Mouse (Mus musculus) adrenal gland, adult 8-10 months (tissue): Measurements from ENCODE around the gene Spata31d1a. TPM values are rescaled to one million over a fixed set of nuclear protein-coding genes. Genes with fewer than 3 reads are reported as not detected.
"Not testable (repeated sequence)": the region's sequence is repeated elsewhere in the genome, so short reads cannot be mapped to it uniquely, and the experiment has no call there.

ENCODE experiments used
- DNase-seq: peaks from one replicate; pipeline ENCODE4 v3.0.0; 2022
- total RNA-seq, 4 experiments: library from RNA; stranded (reverse); gene quantifications; 2 replicates each; pipeline ENCODE4 v1.2.4; 2022

Spata31d1a gene
- total RNA-seq, 4 experiments from 2014 or later = not detected

- not testable (repeated sequence) for DNase-seq
Measured at GRCm38 (mm10) chr13:59700137-59700536, 10.0 kb downstream of the Spata31d1a start.

GRCm38 (mm10) chr13:59699131-59699530, 11.0 kb downstream of the Spata31d1a start:
- DNase-seq = no peak

DNA sequence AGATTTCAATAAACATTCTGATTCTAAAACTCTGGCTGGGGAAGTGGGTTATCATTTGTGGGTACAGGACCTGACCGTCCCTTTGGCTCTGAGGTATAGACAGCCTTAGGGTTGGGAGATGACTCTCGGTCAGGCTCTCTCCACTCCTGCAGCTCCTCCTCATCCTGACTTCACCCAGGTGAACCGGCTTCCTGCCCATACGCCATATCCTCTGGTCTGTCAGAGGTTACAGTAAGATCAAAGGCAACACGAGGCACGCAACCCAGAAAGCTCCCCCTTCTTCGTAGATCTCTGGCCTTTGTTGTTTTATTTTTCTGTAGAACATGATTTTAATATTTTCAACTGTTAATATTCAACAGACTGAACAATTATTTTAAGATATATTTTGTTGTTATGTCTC, 14.3 kb downstream of the Spata31d1a start:
- no peak for DNase-seq

DNA sequence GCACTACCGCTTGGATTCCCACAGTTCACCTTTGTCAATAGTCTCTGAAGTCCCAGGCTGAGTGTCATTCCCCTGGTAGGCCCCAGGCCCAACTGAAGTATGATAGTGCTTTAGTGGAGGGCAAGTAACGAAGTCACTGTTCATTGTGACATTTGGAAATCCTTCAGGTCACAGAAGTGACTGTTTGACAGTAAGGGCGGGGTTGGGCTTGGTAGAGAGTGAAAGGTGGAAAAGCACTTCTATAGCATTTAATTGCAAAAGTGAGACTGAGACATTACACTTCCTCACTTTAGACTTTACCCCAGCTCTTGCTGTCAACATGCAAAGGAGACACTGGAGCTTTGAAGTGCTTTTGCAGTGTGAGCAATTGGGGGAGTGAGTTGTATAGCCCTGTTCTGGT, 16.1 kb downstream of the Spata31d1a start, which contains the start of gene 4921517D22Rik:
4921517D22Rik (minus strand) TSS at position 101 of the 400 bp plus-strand sequence.
- DNase-seq = no peak

DNA sequence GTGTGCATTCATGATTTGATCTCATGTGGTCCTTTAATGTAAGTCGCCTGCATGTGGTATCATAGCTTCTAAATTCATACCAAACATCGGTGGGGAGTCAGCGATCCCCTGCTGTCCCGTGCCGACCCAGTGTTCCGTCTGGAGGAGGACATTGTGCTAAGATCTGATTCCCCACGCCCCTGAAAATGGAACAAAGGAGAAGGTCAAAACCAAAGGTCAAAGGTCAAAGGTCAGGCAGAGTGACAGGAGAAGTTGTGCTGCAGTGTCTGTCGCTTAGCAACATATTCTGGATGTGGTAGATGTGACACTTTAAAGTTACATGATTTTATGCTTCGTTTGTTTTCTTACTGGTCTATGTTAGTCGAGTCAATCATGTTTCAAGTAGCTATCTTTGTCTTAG, 18.7 kb downstream of the Spata31d1a start:
- no peak for DNase-seq

DNA sequence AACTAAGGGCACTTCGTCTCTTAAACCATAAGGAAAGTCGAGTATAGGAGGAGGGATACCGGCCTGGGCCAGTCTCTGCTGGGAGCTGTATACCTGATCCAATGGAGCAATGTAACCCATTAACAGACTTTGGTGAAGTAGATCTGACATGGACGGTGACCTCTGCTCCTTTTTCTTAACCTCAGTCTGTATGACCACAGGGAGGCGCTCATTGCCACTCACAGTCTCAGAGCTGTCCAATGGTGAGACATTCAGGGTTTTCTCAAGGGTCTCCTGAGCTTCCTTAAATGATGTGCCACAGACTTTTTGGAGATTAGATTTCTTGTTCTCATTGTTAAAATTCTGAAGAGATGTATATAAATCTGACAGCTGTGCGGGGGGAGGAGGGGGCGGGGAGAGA, 19.6 kb downstream of the Spata31d1a start:
- no peak for DNase-seq

- DNase-seq = no peak
Measured at GRCm38 (mm10) chr13:59689843-59690242, 20.3 kb downstream of the Spata31d1a start.

DNA sequence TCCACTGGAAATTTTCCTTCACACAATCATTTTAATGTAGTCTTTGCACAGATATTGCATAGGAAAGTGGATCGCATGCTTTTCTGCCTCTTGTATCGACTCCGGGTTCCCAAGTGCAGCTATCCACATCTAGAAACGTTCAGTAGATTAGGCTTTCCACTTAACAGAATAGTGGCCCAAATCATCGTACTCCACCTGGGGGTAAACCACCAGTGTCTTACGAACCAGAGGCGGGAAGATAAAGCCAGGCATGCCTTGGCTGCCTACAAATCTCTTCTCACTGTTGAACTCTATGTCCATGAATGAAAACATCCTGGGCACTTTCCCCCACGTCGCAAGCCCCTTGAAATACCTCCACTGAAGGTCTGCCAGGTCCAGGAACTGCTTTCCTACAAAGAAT, 20.8 kb downstream of the Spata31d1a start:
- no peak for DNase-seq

DNA sequence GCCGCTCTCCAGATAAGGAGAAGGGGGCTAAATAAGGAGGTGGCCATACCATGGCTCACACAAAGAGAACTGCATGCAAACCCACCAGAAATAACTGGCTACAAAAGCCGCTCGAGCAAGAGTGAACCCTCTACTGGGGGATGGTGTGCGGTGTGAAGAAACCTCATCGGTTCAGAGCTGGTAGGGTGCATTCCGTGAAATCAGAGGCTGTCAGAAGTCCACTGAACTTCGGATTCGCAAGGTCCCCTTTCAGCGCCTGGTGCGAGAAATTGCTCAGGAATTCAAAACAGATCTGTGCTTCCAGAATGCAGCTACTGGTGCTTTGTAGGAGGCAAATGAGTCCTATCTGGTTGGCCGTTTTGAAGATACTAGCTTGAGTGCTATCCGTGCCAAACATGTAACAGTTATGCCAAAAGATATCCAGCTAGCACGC, 21.8 kb downstream of the Spata31d1a start:
- DNase-seq = no peak

GRCm38 (mm10) chr13:59685236-59685635, 24.9 kb downstream of the Spata31d1a start:
- no peak for DNase-seq

DNA sequence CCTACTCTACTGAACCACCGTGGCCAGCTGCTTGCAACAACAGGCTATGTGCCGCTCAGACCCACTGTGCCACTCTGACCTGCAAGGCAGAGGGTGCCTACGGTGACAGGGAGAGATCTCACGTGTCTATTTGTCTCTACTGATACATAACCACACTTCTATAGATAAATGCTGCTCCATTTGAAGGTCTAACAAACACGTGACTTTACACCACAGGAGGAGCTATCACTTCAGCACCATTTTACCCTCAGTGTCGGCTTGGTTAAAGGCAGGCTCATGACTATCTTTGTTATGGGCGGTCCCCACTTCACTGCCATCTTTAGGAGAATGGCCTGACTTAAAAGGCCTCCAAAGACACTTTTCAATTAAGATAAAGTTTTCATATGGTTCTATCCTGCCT, 27.5 kb downstream of the Spata31d1a start:
- no peak for DNase-seq

GRCm38 (mm10) chr13:59679908-59680307, 30.2 kb downstream of the Spata31d1a start:
- no peak for DNase-seq

GRCm38 (mm10) chr13:59679306-59679705, 30.8 kb downstream of the Spata31d1a start:
- no peak for DNase-seq

DNA sequence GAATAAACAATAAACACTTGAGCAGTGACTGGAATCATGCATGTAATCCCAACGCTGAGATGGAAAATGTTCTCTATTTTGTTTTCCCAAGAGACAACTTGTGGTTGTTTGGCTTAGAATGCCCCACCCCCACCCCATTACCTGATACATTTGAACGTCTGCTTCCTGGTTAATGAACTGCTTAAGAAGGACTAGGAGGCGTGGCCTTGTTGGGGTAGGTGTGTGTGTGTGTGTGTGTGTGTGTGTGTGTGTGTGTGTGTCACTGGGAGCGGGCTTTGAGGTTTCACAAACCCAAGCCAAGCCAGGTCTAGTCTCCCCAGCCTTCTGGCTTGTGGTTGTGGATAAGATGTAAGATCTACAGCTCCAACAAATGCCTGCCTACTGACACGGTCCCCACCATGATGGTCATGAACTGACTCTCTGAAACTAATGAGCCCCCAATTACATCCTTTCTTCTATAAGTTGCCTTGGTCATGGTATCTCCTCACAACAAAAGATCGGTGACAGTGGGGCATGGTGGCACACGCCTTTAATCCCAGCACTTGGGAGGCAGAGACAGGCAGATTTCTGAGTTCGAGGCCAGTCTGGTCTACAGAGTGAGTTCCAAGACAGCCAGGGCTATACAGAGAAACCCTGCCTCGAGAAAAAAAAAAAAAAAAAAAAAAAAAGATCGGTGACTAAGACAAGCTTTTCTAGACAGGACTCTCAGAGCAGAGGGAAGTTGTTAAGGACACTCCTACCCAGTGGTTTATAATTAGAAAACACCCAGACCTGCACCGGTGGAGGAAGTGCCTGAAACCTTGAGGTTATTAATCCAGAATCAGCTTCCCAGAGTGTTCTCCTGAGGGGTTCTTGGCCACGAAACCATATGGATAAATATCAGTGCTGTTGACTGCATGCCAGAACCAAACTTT, 33.6 kb downstream of the Spata31d1a start:
- DNase-seq = no peak

GRCm38 (mm10) chr13:59675151-59676011, 34.7 kb downstream of the Spata31d1a start, which contains the start of gene Golm1:
Golm1 (minus strand) TSS chr13:59675811.
- DNase-seq = peak; percentile 15

- no peak for DNase-seq
Measured at GRCm38 (mm10) chr13:59674761-59675150, 35.4 kb downstream of the Spata31d1a start.

DNA sequence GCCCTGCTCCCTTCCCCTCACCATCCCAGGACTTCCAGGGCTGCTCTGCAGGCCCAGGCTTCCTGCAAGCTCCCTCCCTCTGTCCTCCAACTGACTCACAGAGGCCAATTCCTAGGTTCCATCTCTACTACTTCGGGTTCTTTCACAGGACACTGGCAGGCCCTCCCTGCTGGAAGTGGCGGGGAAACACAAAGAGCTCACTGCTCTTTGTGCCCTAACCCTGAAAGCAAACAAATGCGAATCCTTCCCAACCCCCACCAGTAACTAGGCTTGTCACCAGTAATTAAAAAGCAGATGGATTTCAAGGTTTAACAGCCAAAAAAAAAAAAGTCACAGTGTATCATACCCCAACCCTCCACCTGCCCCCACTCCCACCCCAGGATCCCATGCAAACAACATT, 35.9 kb downstream of the Spata31d1a start:
- no peak for DNase-seq

GRCm38 (mm10) chr13:59673597-59673996, 36.5 kb downstream of the Spata31d1a start:
- DNase-seq = no peak

DNA sequence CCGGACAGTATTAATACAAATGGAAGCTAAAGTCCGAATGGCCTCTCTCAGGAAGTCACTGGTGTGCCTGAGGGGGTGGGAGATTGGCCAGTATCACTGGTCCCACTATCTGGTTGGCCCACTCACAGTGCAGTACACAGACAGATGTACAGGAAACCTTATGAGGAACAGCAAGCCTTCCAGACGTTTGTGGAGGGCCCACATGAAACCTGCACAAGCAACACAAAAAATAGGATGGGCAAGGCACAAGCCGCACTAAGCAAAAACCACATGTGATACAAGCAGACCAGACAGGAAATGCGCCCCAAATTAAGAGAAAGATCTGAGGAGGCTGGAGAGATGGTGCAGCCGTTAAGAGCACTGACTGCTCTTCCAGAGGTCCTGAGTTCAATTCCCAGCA, 37.9 kb downstream of the Spata31d1a start:
- DNase-seq = no peak

DNA sequence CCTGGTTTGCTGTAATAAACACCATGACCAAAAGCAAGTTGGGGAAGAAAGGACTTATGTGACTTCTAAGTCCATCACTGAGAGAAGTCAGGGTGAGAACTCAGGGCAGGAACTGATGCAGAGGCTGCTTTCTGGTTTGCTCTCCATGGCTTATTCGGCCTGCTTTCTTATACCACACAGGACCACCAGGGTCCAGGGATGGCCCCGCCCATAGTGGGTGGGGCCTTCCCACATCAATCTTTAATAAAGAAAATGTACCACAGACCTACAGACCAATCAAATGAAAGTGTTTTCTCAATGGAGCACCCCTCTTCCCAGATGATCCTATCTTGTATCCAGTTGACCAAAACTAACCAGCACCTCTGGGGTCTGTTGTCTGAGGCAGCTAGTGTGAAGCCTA, 38.6 kb downstream of the Spata31d1a start:
- DNase-seq = no peak

DNA sequence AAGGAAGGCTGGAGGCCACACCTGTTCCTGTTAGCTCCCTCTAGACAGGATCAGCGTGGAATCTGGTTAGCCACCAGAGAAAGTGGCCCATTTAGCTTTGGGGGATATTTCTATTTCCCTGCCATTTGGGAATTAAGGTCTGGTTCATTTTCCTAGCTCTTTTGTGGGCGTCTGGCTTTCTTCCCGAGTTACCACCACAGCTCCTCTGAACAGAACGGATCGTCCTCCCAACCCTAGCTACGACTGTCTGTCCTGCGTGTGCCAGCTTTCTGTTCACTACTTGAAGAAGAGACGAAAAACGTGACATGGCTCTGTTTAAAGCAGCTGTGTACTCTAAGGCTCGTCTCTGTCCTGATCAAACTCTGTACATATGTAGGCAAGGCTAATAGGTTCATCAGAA, 40.2 kb downstream of the Spata31d1a start:
- no peak for DNase-seq

DNA sequence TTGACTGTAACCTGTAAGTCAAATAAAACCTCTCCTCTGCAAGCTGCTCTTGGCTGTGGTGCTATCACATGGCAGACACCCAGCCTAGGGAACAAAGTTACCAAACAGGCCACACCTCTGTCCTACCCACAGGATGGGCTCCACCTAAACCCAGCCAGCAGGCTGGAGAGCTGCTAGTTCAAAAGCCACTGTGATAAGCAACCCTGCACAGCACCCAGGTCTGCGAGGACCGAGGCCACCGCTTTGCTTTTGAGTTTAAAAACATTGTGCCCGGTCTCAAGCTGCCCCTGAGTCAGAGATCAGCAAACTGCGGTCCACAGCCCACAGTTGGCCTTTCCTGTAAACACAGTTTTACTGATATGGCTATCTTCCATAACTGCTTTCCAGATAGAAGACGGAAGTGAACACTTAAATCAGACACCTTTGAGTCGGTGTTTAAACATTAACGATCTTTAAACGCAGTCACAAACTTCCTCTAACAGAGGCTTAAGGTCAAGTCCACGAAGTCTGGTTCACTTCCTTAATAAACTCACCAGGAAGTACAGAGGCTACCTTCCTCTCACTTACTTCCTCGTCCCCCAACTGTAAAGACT, 41.5 kb downstream of the Spata31d1a start:
- no peak for DNase-seq

GRCm38 (mm10) chr13:59667763-59668162, 42.4 kb downstream of the Spata31d1a start:
- DNase-seq = no peak
